Mouse (Mus musculus) testis, adult 2 months (tissue): ENCODE measurements around the gene Ezh1.

Experiments
- CTCF ChIP-seq: fragments of 200-500 bp; IDR thresholded peaks from 2 replicates; pipeline ENCODE4 v1.5.1; 2012; ENCODE audit warnings: low read depth, mild to moderate bottlenecking, inconsistent platforms, low read length, moderate library complexity; ENCODE audit not compliant: control insufficient read depth, insufficient read depth, insufficient replicate concordance
- POLR2A ChIP-seq: fragments of 200-500 bp; IDR thresholded peaks from 2 replicates; pipeline ENCODE4 v1.6.1; 2012; ENCODE audit warnings: low read depth, mild to moderate bottlenecking, inconsistent platforms, low read length, moderate library complexity; ENCODE audit not compliant: control insufficient read depth

DNA sequence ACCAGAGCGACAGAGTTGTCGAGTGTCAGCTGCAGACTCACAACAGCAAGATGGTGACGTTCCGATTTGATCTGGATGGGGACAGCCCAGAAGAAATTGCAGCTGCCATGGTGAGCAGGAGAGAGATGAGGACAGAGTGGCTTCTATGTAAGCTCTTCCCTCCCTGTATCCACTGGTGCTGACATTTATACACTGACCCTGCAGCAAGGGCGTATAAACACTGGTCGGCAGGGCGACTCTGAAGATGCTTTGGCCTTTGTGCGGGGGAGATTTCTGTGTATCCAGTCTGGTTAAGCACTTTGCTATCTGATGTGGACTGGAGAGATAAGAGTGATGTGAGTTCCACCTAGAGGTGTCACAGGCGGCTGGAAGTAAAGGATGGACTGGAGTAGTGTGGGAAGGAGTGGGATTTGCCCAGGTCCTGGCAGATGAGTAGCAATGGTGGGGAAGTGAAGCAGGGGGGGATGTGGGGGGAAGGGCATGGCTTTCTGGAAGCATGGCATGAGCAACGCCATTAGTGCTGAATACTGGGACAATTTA is 43.4 kb upstream of the Ezh1 start:
- TF ChIP-seq CTCF (no peak), POLR2A (no peak)
